Mouse (Mus musculus) kidney, embryonic 16.5 days (tissue): ENCODE measurements around the gene Cyb5rl. TPM values are rescaled to one million over a fixed set of nuclear protein-coding genes. Genes with fewer than 3 reads are reported as not detected.
"Not testable (repeated sequence)": the region's sequence is repeated elsewhere in the genome, so short reads cannot be mapped to it uniquely, and the experiment has no call there.

Experiments used
- ATAC-seq: fragments of 200-750 bp; cut with Nextera tagmentation; 2 replicates; pipeline ENCODE4 v1.8.0; 2017; ENCODE audit warnings: moderate TSS enrichment; ENCODE audit not compliant: low FRiP score, low TSS enrichment
- H3K27ac ChIP-seq: fragments of 300-500 bp; sonication (generic); 2 replicates; pipeline ENCODE4 v1.5.1; 2014; ENCODE audit warnings: low read length
- H3K27me3 ChIP-seq: fragments of 300-500 bp; sonication (generic); 2 replicates; pipeline ENCODE4 v1.6.1; 2014; ENCODE audit warnings: low read length, control low read depth, mixed read lengths; ENCODE audit not compliant: insufficient read depth
- H3K36me3 ChIP-seq: fragments of 300-500 bp; sonication (generic); 2 replicates; pipeline ENCODE4 v1.6.1; 2014; ENCODE audit warnings: low read length, control low read depth, mixed read lengths; ENCODE audit not compliant: insufficient read depth
- H3K4me1 ChIP-seq: fragments of 300-500 bp; sonication (generic); 2 replicates; pipeline ENCODE4 v1.6.1; 2014; ENCODE audit warnings: low read length, control low read depth, mixed read lengths; ENCODE audit not compliant: insufficient read depth
- H3K4me2 ChIP-seq: fragments of 300-500 bp; sonication (generic); replicated peaks from 2 replicates; pipeline ENCODE4 v1.6.1; 2014; ENCODE audit warnings: low read depth, low read length
- H3K4me3 ChIP-seq: fragments of 300-500 bp; sonication (generic); 2 replicates; pipeline ENCODE4 v1.5.1; 2014; ENCODE audit warnings: mild to moderate bottlenecking, low read length
- H3K9ac ChIP-seq: fragments of 300-500 bp; sonication (generic); replicated peaks from 2 replicates; pipeline ENCODE4 v1.6.1; 2014; ENCODE audit warnings: low read length
- H3K9me3 ChIP-seq: fragments of 300-500 bp; sonication (generic); 2 replicates; pipeline ENCODE4 v1.6.1; 2016; ENCODE audit warnings: low read length, control low read depth
- WGBS: fragments of 180-500 bp; shearing (Covaris S2); extraction: QIAGEN DNeasy Blood & Tissue Kit; methylation state at CpG from one replicate; pipeline ENCODE4 v1.1.7; 2014; 5-methylcytosine and 5-hydroxymethylcytosine counted together
- polyA plus RNA-seq: library from polyadenylated mRNA; unstranded; fragments of >200 nt; fragmentation: Nextera tagmentation; extraction: Ambion mirVana; gene quantifications from 2 replicates; pipeline ENCODE4 v1.2.1, GENCODE M21; 2015

Gene Cyb5rl
- polyA plus RNA-seq, 1 experiment from 2014 or later, result 13.4 TPM

- peaks cover 6% of the 10 kb centered on the region; the same call in 1 of the 2 replicates for H3K4me1 ChIP-seq
- ATAC-seq, result no peak; the same call in 1 of the 2 replicates
- H3K4me3 ChIP-seq, result no peak overlapping the region
- H3K9ac ChIP-seq, result no peak overlapping the region
- no peak overlapping the region for H3K4me2 ChIP-seq
- H3K36me3 ChIP-seq, result no peaks in the 10 kb centered on the region
- H3K9me3 ChIP-seq, result no peaks in the 10 kb centered on the region
- WGBS, result 62% methylated on average over 17 of the region's 17 CpGs
- H3K27ac ChIP-seq, result no peak overlapping the region
- H3K27me3 ChIP-seq, result no peaks in the 10 kb centered on the region
These were observed 32.2 kb downstream of the Cyb5rl start for GRCm38 (mm10) chr4:107098791-107099525.

- Histone ChIP-seq H3K27ac (no peak overlapping the region), H3K9me3 (no peaks in the 10 kb centered on the region), H3K36me3 (no peaks in the 10 kb centered on the region), H3K27me3 (no peaks in the 10 kb centered on the region), H3K4me3 (no peak overlapping the region), H3K4me1 (peaks cover 6% of the 10 kb centered on the region; the same call in 1 of the 2 replicates), H3K9ac (no peak overlapping the region), H3K4me2 (no peak overlapping the region)
- 68% methylated on average over 8 of the region's 8 CpGs for WGBS
- no peak for ATAC-seq
These were observed 35.4 kb downstream of the Cyb5rl start for GRCm38 (mm10) chr4:107102220-107102619.

DNA sequence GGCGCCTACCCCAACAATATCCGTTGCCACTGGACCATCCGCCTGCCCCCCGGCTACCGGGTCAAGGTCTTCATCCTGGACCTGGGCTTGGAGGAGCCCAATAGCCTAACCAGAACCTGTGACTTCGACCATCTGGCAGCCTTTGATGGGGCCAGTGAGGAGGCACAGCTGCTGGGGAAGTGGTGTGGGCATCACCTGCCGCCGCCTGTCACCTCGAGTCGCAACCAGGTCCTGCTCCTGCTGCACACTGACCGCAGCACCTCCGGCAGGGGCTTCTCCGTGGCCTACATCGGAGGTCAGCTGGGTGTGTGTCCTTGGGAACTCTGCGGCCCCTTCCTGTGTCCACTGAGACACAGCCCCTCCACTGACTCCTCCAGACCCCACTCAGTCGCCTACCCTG lies 40.0 kb downstream of the Cyb5rl start:
- Histone ChIP-seq H3K4me1 (peaks cover 10% of the 10 kb centered on the region), H3K9ac (no peak overlapping the region), H3K27ac (no peak overlapping the region), H3K4me2 (no peak overlapping the region), H3K9me3 (no peaks in the 10 kb centered on the region), H3K27me3 (no peaks in the 10 kb centered on the region), H3K36me3 (no peaks in the 10 kb centered on the region), H3K4me3 (no peak overlapping the region)
- no peak for ATAC-seq
- 76% methylated on average over 16 of the region's 16 CpGs for whole genome bisulfite sequencing

- no peaks in the 10 kb centered on the region for H3K9me3 ChIP-seq
- 8% methylated on average over 13 of the region's 13 CpGs for WGBS
- no peak overlapping the region for H3K4me3 ChIP-seq
- peak overlapping the region; percentile 37; the same call in 1 of the 2 replicates for H3K9ac ChIP-seq
- H3K27ac ChIP-seq, result 0 out of 2 replicates have a peak overlapping the region, but pooled peaks have one; percentile 25
- peaks cover 10% of the 10 kb centered on the region for H3K4me1 ChIP-seq
- ATAC-seq, result peak; percentile 89
- no peaks in the 10 kb centered on the region for H3K27me3 ChIP-seq
- H3K36me3 ChIP-seq, result no peaks in the 10 kb centered on the region
- H3K4me2 ChIP-seq, result peak overlapping the region; percentile 37
These were observed 41.5 kb downstream of the Cyb5rl start for GRCm38 (mm10) chr4:107108291-107108731.

GRCm38 (mm10) chr4:107109181-107109580 lies 42.4 kb downstream of the Cyb5rl start:
- H3K27me3 ChIP-seq, H3K9me3 ChIP-seq, ATAC-seq, H3K4me3 ChIP-seq, H3K4me2 ChIP-seq, H3K36me3 ChIP-seq, H3K27ac ChIP-seq, H3K9ac ChIP-seq: not testable (repeated sequence)
- WGBS, result 94% methylated on average over 6 of the region's 6 CpGs
- peaks cover 11% of the 10 kb centered on the region for H3K4me1 ChIP-seq

- 11% methylated on average over 8 of the region's 8 CpGs for WGBS
- H3K27ac ChIP-seq, result 0 out of 2 replicates have a peak overlapping the region, but pooled peaks have one; percentile 17
These were observed 47.5 kb downstream of the Cyb5rl start for GRCm38 (mm10) chr4:107114278-107114677.

GRCm38 (mm10) chr4:107117741-107118385 lies 51.1 kb downstream of the Cyb5rl start:
- Histone ChIP-seq H3K9me3 (no peaks in the 10 kb centered on the region), H3K27me3 (no peaks in the 10 kb centered on the region), H3K4me2 (no peak overlapping the region), H3K4me3 (no peak overlapping the region), H3K9ac (no peak overlapping the region), H3K27ac (no peak overlapping the region), H3K4me1 (peaks cover 9% of the 10 kb centered on the region; the same call in 1 of the 2 replicates), H3K36me3 (no peaks in the 10 kb centered on the region)
- ATAC-seq, result no peak
- 90% methylated on average over 2 of the region's 2 CpGs for WGBS

More at GRCm38 (mm10) chr4:107114278-107114677, 47.5 kb downstream of the Cyb5rl start:
- H3K4me2 ChIP-seq, result no peak overlapping the region
- H3K36me3 ChIP-seq, result no peaks in the 10 kb centered on the region
- no peak overlapping the region for H3K4me3 ChIP-seq
- no peak overlapping the region for H3K9ac ChIP-seq
- no peaks in the 10 kb centered on the region for H3K9me3 ChIP-seq
- H3K4me1 ChIP-seq, result peaks cover 5% of the 10 kb centered on the region; the same call in 1 of the 2 replicates
- no peaks in the 10 kb centered on the region for H3K27me3 ChIP-seq
- peak; percentile 80; the same call in 1 of the 2 replicates for ATAC-seq

DNA sequence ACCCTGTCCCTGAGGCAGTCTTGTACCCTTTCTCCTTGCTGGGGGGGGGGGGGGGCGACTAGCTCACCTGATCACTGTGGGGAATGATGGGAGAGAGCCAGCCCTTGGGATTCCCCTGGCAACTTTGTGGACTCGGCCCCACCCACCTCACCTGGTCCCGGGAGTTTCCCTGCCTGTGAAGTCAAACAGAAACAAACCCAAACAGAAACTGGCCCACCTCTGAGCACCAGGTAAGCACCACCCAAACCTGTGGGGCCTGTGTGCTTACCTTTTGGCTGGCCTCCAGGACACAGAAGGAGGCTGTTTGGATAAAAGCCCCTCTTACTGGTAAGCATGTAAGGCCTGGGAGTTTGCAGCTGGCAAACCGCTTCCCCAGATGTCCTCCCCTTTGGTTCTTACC lies 52.3 kb downstream of the Cyb5rl start:
- ATAC-seq, result no peak
- H3K27ac ChIP-seq, result no peak overlapping the region
- H3K27me3 ChIP-seq, result no peaks in the 10 kb centered on the region
- no peak overlapping the region for H3K4me3 ChIP-seq
- no peaks in the 10 kb centered on the region for H3K9me3 ChIP-seq
- H3K9ac ChIP-seq, result no peak overlapping the region
- WGBS, result 66% methylated on average over 3 of the region's 4 CpGs
- no peak overlapping the region for H3K4me2 ChIP-seq
- peaks cover 9% of the 10 kb centered on the region; the same call in 1 of the 2 replicates for H3K4me1 ChIP-seq
- H3K36me3 ChIP-seq, result no peaks in the 10 kb centered on the region

DNA sequence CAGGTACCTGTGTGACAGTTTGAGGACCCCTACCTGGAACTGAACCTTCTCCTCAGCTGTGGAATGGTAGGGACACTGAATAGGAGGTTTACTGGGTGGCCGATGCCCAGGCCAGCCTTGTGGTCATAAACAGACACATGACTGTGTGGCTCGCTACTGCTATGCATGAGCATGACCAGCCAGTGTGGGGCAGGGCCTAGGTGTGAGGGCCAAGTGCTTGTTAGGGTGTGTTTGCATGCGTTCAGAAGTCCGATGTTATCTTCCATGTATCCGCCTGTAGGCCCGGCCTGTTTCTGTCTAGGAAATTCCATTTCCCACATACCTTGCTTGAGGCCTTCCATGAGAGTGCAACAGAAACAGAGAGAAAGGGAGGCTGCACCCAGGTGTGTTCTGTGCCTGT lies 53.9 kb downstream of the Cyb5rl start:
- 0 out of 2 replicates have a peak, but pooled peaks have one; percentile 39 for ATAC-seq

More for the DNA sequence above, 53.9 kb downstream of the Cyb5rl start:
- H3K36me3 ChIP-seq, result no peaks in the 10 kb centered on the region
- 0 out of 2 replicates have a peak overlapping the region, but pooled peaks have one; percentile 31 for H3K27ac ChIP-seq
- H3K9ac ChIP-seq, result no peak overlapping the region
- H3K4me3 ChIP-seq, result no peak overlapping the region
- H3K4me2 ChIP-seq, result no peak overlapping the region
- WGBS, result 74% methylated on average over 6 of the region's 6 CpGs
- no peaks in the 10 kb centered on the region for H3K27me3 ChIP-seq
- H3K4me1 ChIP-seq, result peaks cover 8% of the 10 kb centered on the region; the same call in 1 of the 2 replicates
- H3K9me3 ChIP-seq, result no peaks in the 10 kb centered on the region
